Mouse (Mus musculus) forebrain, embryonic 14.5 days (tissue): Measurements from ENCODE around the gene Gm10644. TPM values are rescaled to one million over a fixed set of nuclear protein-coding genes. Genes with fewer than 3 reads are reported as not detected.

Experiments used
- ATAC-seq: fragments of 200-750 bp; cut with Nextera tagmentation; 2 replicates; pipeline ENCODE4 v1.8.0; 2017; ENCODE audit warnings: mild to moderate bottlenecking, moderate library complexity
- DNase-seq: peaks from one replicate; pipeline ENCODE4 v3.0.0-alpha.2; 2015; ENCODE audit warnings: low spot score
- H3K27ac ChIP-seq: fragments of 300-500 bp; sonication (generic); 2 replicates; pipeline ENCODE4 v1.5.1; 2014; ENCODE audit warnings: low read depth, mild to moderate bottlenecking, control low read depth, low read length, moderate library complexity
- H3K27me3 ChIP-seq: fragments of 300-500 bp; sonication (generic); replicated peaks from 2 replicates; pipeline ENCODE4 v1.6.1; 2014; ENCODE audit warnings: low read length, control low read depth, mixed read lengths; ENCODE audit not compliant: control insufficient read depth, insufficient read depth
- H3K36me3 ChIP-seq: fragments of 300-500 bp; sonication (generic); 2 replicates; pipeline ENCODE4 v1.6.1; 2014; ENCODE audit warnings: low read length, control low read depth; ENCODE audit not compliant: control insufficient read depth, insufficient read depth
- H3K4me1 ChIP-seq: fragments of 300-500 bp; sonication (generic); 2 replicates; pipeline ENCODE4 v1.6.1; 2014; ENCODE audit warnings: antibody characterized with exemption, low read length, control low read depth; ENCODE audit not compliant: control insufficient read depth, insufficient read depth
- H3K4me2 ChIP-seq: fragments of 300-500 bp; sonication (generic); 2 replicates; pipeline ENCODE4 v1.6.1; 2014; ENCODE audit warnings: mild to moderate bottlenecking, control low read depth, low read length
- H3K4me3 ChIP-seq: fragments of 300-500 bp; sonication (generic); 2 replicates; pipeline ENCODE4 v1.5.1; 2014; ENCODE audit warnings: low read depth, low read length, control low read depth
- H3K9ac ChIP-seq: fragments of 300-500 bp; sonication (generic); 2 replicates; pipeline ENCODE4 v1.6.1; 2014; ENCODE audit warnings: mild to moderate bottlenecking, low read length, control low read depth, moderate library complexity
- H3K9me3 ChIP-seq: fragments of 300-500 bp; sonication (generic); replicated peaks from 2 replicates; pipeline ENCODE4 v1.6.1; 2016; ENCODE audit warnings: low read length, control low read depth, mixed read lengths; ENCODE audit not compliant: control insufficient read depth
- WGBS: fragments of 180-500 bp; shearing (Covaris S2); extraction: QIAGEN DNeasy Blood & Tissue Kit; methylation state at CpG from one replicate; pipeline ENCODE4 v1.1.7; 2014; 5-methylcytosine and 5-hydroxymethylcytosine counted together
- polyA plus RNA-seq: library from polyadenylated mRNA; unstranded; fragments of >200 nt; fragmentation: Nextera tagmentation; extraction: Ambion mirVana; gene quantifications from 2 replicates; pipeline ENCODE4 v1.2.1, GENCODE M21; 2014

The Gm10644 gene
- polyA plus RNA-seq, 1 experiment from 2014 or later, result 0.61 TPM

DNA sequence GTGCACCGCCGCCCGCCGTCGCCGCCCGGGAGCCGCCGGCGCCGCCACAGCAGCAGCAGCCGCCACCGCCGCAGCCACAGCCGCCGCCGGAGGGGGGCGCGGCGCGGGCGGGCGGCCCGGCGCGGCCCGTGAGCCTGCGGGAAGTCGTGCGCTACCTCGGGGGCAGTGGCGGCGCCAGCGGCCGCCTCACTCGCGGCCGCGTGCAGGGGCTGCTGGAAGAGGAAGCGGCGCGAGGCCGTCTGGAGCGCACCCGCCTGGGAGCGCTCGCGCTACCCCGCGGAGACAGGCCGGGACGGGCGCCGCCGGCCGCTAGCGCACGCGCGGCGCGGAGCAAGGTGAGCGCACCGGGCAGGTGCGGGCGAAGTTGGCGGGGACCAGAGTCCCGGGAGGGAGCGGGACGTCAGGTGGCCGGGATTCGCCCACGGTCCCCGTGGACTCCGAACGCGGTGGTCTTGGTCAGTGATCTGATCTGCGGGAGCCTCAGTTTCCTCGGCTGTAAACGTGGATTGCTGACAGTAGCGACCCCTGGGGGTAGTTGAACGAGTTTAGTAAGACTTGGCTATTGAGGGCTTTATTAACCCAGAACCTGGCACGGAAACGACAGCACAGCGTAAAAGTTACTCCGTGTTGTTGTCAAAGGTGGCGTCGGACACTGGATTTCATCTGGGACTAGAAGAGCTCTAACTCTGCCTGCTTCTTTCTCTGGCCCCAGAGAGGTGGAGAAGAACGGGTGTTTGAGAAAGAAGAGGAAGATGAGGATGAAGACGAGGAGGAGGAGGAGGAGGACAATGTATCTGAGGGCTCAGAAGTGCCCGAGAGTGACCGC is 43.4 kb upstream of the Gm10644 start:
- H3K9ac ChIP-seq, result peak overlapping the region; percentile 84
- peak overlapping the region; percentile 71 for H3K4me3 ChIP-seq
- peak overlapping the region; percentile 85 for H3K4me2 ChIP-seq
- H3K4me1 ChIP-seq, result peaks cover 15% of the 10 kb centered on the region
- DNase-seq, result peak; percentile 88
- no peaks in the 10 kb centered on the region for H3K9me3 ChIP-seq
- peak; percentile 36 for ATAC-seq
- H3K27me3 ChIP-seq, result peaks cover 10% of the 10 kb centered on the region
- WGBS, result under 1% methylated on average over 73 of the region's 92 CpGs
- peak overlapping the region; percentile 97 for H3K27ac ChIP-seq
- peaks cover 30% of the 10 kb centered on the region for H3K36me3 ChIP-seq

DNA sequence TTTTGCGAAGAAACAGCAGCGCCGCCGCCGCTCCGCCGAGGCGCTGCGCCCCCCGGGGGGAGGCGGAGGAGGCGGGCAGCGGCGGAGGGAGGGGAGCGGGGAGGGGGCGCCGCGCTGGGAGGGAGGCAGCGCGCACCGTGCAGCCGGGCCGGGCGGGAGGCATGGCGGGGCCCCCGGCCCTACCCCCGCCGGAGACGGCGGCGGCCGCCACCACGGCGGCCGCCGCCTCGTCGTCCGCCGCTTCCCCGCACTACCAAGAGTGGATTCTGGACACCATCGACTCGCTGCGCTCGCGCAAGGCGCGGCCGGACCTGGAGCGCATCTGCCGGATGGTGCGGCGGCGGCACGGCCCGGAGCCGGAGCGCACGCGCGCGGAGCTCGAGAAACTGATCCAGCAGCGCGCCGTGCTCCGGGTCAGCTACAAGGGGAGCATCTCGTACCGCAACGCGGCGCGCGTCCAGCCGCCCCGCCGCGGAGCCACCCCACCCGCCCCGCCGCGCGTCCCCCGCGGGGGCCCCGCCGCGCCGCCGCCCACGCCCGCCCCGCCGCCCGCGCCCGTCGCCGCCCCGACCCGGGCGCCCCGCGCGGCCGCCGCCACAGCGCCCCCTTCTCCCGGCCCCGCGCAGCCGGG is 42.6 kb upstream of the Gm10644 start, which contains the start of gene Samd1:
Gene Samd1 (plus strand): TSS at position 162 of the 631 bp plus-strand sequence.
- DNase-seq, result peak; percentile 73
- WGBS, result 1% methylated on average over 35 of the region's 112 CpGs

DNA sequence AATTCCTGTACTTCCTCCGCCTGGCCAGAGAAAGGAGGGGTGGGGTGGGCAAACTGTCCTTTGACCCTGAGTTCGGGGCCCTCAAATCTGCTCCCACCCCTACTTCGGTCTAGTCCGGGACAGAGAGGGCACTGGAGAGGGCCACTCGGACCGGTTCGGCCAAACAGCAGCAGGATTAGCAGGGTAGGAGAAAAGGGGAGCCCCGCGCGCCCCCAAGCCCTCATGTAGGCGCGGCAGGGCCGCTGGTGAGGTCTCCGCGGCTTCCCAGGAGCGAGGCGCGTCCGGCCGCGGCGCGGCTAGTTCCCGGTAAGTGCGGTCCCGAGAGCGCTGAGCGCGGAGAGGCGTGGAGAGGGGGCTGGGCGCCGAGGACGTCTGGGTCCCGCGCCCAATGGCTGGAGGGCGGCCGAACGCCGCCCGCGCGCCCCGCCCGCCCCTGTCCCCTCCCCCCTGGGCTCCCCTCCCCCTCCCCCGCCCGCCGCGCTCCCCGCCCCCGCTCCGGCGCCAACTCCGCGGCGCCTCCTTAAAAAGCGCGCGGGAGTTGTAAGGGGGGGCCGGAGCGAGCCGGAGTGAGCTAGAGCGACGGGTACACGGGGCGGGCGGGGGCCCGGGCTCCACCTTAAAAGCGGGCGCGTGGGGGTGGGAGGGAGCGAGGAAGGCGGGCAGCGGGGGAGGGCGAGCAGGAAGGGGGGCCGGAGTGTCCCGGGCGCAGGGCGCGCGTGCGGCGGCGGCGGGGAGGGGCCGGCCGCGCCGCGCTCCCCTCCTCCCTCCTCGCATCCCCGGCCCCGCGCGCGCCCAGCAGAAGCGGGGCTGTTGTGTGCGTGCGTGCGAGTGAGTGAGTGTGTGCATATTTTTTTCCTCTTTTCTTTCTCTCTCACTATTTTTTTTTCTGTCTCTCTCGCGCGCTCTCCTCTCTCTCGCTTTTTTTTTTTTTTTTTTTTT is 41.8 kb upstream of the Gm10644 start:
- H3K9me3 ChIP-seq, result no peaks in the 10 kb centered on the region
- peaks cover 15% of the 10 kb centered on the region for H3K4me1 ChIP-seq
- 1% methylated on average over 36 of the region's 103 CpGs for WGBS
- ATAC-seq, result peak; percentile 80
- H3K4me2 ChIP-seq, result peak overlapping the region; percentile 85
- peak; percentile 92 for DNase-seq
- H3K36me3 ChIP-seq, result peaks cover 42% of the 10 kb centered on the region
- H3K27ac ChIP-seq, result peak overlapping the region; percentile 97
- H3K9ac ChIP-seq, result peak overlapping the region; percentile 84
- H3K4me3 ChIP-seq, result peak overlapping the region; percentile 76
- H3K27me3 ChIP-seq, result peaks cover 10% of the 10 kb centered on the region

More for the DNA sequence above, 42.6 kb upstream of the Gm10644 start, which contains the start of gene Samd1:
- Histone ChIP-seq H3K36me3 (peaks cover 34% of the 10 kb centered on the region), H3K4me2 (peak within 1 kb of the TSS; percentile 85), H3K27ac (peak within 1 kb of the TSS; percentile 97), H3K4me1 (peaks cover 15% of the 10 kb centered on the region), H3K9me3 (no peaks in the 10 kb centered on the region), H3K27me3 (peaks cover 10% of the 10 kb centered on the region), H3K9ac (peak within 1 kb of the TSS; percentile 84), H3K4me3 (peak within 1 kb of the TSS; percentile 76)
- peak; percentile 24 for ATAC-seq

DNA sequence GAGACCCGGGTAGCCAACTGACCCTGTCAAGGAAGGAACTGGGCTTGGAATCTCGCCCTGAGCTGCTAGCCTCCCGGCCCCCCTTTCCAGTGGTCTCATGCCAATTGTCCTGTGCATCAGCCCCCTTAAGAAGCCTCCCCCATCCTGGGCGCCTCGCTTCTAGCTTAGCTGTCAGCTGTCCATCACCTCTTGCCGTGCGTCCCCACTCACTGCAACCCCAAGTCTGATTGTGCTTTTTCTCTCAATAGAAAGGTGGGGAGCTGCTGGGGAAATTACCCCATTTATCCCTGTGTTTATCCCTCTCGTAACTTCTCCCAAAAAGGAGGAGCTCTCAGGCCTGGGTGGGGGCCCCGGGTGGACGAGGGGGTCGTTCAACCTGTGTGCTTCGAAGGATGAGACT is 41.0 kb upstream of the Gm10644 start:
- ATAC-seq (no peak), DNase-seq (no peak)
- peak overlapping the region; percentile 85 for H3K4me2 ChIP-seq
- peak overlapping the region; percentile 97; the same call in 1 of the 2 replicates for H3K27ac ChIP-seq
- no peaks in the 10 kb centered on the region for H3K9me3 ChIP-seq
- H3K9ac ChIP-seq, result no peak overlapping the region
- peaks cover 42% of the 10 kb centered on the region for H3K36me3 ChIP-seq
- WGBS, result 10% methylated on average over 12 of the region's 12 CpGs
- peaks cover 9% of the 10 kb centered on the region for H3K4me1 ChIP-seq
- peaks cover 8% of the 10 kb centered on the region for H3K27me3 ChIP-seq
- H3K4me3 ChIP-seq, result no peak overlapping the region

DNA sequence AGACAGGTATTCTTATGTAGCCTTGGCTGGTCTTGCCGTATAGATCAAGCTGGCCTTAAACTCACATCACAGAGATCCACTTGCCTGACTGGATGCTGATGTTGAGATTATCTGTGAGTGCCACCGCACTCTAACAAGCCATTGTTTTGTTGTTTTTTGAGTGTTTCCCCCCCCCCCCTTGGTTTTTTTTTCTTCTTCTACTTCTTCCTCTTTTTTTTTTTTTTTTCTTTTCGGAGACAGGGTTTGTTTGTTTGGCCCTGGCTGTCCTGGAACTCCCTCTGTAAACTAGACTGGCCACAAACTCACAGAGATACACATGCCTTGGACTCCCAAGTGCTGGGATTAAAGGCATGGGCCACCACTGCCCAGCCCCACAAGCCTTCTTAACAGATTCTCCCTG is 39.0 kb upstream of the Gm10644 start:
- Histone ChIP-seq H3K27ac (no peak overlapping the region), H3K9me3 (no peaks in the 10 kb centered on the region), H3K4me3 (no peak overlapping the region), H3K4me2 (no peak overlapping the region), H3K36me3 (peaks cover 46% of the 10 kb centered on the region), H3K4me1 (peaks cover 4% of the 10 kb centered on the region), H3K27me3 (no peaks in the 10 kb centered on the region), H3K9ac (no peak overlapping the region)
- WGBS, result 89% methylated on average over 3 of the region's 3 CpGs
- DNase-seq (no peak), ATAC-seq (no peak)

DNA sequence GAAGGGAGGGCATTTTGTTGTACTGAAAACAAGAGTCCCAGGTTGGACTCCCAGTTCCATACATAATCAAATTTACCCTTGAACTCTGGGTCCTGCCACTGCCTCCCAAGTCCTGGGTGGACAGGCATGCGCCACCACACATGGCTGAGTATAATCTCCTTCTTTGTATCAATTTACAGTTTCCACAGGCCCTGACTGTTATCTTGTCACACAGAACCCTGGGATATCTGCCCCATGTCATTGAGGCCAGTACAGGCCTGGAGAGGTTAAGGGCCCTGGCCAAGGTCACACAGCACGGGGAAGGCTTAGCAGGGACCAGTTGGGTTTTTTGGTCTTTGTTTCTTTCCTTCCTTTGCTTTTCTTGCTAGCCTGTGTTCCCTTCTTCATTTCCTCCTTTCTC is 37.5 kb upstream of the Gm10644 start:
- no peak overlapping the region for H3K9ac ChIP-seq
- H3K36me3 ChIP-seq, result peaks cover 61% of the 10 kb centered on the region
- H3K4me2 ChIP-seq, result no peak overlapping the region
- no peaks in the 10 kb centered on the region for H3K9me3 ChIP-seq
- ATAC-seq, result no peak
- 95% methylated on average over 2 of the region's 2 CpGs for WGBS
- no peak overlapping the region for H3K27ac ChIP-seq
- H3K4me3 ChIP-seq, result no peak overlapping the region
- DNase-seq, result no peak
- H3K4me1 ChIP-seq, result no peaks in the 10 kb centered on the region; the same call in 1 of the 2 replicates
- H3K27me3 ChIP-seq, result no peaks in the 10 kb centered on the region

DNA sequence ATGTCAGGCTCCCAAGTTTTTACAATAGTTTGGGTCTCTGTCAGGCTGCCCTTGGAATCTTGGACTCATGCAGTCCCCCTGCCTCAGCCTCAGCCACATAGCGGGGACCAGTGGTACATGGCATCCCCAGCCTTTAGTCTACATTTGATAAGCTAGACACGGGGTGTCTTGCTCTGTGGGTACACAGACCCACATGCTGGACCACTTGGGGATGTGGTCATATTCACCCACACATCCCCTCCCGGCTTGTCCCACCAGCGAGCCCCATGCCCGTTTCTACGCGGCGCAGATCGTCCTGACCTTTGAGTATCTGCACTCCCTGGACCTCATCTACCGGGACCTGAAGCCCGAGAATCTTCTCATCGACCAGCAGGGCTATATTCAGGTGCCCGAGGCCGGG is 35.2 kb upstream of the Gm10644 start:
- whole genome bisulfite sequencing, result 92% methylated on average over 14 of the region's 14 CpGs
- no peak for DNase-seq
- H3K9me3 ChIP-seq, result no peaks in the 10 kb centered on the region
- H3K4me3 ChIP-seq, result no peak overlapping the region
- H3K4me2 ChIP-seq, result no peak overlapping the region
- peaks cover 83% of the 10 kb centered on the region for H3K36me3 ChIP-seq
- no peaks in the 10 kb centered on the region for H3K4me1 ChIP-seq
- no peaks in the 10 kb centered on the region for H3K27me3 ChIP-seq
- no peak overlapping the region for H3K27ac ChIP-seq
- H3K9ac ChIP-seq, result no peak overlapping the region
- ATAC-seq, result no peak

DNA sequence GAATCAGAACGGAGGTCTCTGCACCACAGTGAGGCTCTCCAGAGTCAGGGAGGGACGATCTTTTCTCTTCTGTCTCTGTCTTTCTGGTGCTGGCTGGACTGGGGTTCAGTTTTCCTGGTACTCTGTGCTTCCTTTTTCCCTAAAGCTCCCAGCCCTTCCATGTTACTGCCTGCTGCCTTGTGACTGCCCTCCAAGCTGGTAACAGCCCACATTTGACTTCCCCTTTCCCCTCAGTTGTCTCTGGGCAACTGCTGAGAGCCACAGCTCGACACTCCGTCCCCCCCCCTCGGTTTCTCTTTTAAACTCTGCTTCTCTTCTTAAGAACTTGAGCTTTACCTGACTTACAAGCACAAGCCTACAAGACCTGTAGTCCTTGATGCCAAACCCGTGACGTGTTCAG is 34.2 kb upstream of the Gm10644 start:
- no peak overlapping the region for H3K27ac ChIP-seq
- DNase-seq, result no peak
- H3K4me1 ChIP-seq, result no peaks in the 10 kb centered on the region
- H3K36me3 ChIP-seq, result peaks cover 91% of the 10 kb centered on the region
- no peak overlapping the region for H3K4me3 ChIP-seq
- no peaks in the 10 kb centered on the region for H3K9me3 ChIP-seq
- H3K27me3 ChIP-seq, result no peaks in the 10 kb centered on the region
- 88% methylated on average over 7 of the region's 7 CpGs for WGBS
- no peak overlapping the region for H3K9ac ChIP-seq
- no peak for ATAC-seq
- H3K4me2 ChIP-seq, result no peak overlapping the region
